Mouse (Mus musculus) mesoderm, embryonic 11.5 days (tissue): ENCODE measurements at regions not wholly inside any gene's neighbourhood (a gene's known extent, or its start where the extent isn't known, plus 50 kb on each side); places are given as distances from the start of the nearest gene placed in this dataset.

Experiments used
- DNase-seq: peaks from one replicate; pipeline ENCODE4 v3.0.0-alpha.2; 2012; ENCODE audit warnings: low read depth, low spot score

- no peak for DNase-seq
Observed at GRCm38 (mm10) chr4:9218380-9218779, 979.5 kb upstream of the Car8 start.

GRCm38 (mm10) chr4:9208606-9209005 lies 969.8 kb upstream of the Car8 start:
- DNase-seq = no peak

GRCm38 (mm10) chr4:9200012-9200411 lies 961.2 kb upstream of the Car8 start:
- no peak for DNase-seq

GRCm38 (mm10) chr4:9196435-9196834 lies 957.6 kb upstream of the Car8 start:
- DNase-seq = no peak

GRCm38 (mm10) chr4:9193121-9193520 lies 954.3 kb upstream of the Car8 start:
- no peak for DNase-seq

- DNase-seq = no peak
Observed at GRCm38 (mm10) chr4:9185156-9185875, 946.5 kb upstream of the Car8 start.

- peak; percentile 64 for DNase-seq
Observed at GRCm38 (mm10) chr4:9184451-9185121, 945.7 kb upstream of the Car8 start.

GRCm38 (mm10) chr4:9174365-9174764 lies 935.5 kb upstream of the Car8 start:
- DNase-seq = no peak

GRCm38 (mm10) chr4:9162374-9162773 lies 923.5 kb upstream of the Car8 start:
- DNase-seq = no peak

- peak; percentile 60 for DNase-seq
Observed at GRCm38 (mm10) chr4:9161814-9162133, 922.9 kb upstream of the Car8 start.

- no peak for DNase-seq
Observed at GRCm38 (mm10) chr4:9161068-9161813, 922.4 kb upstream of the Car8 start.

GRCm38 (mm10) chr4:9147732-9148131 lies 908.9 kb upstream of the Car8 start:
- peak; percentile 73 for DNase-seq

- no peak for DNase-seq
Observed at GRCm38 (mm10) chr4:9144226-9145215, 905.7 kb upstream of the Car8 start.

- no peak for DNase-seq
Observed at GRCm38 (mm10) chr4:9143087-9143486, 904.2 kb upstream of the Car8 start.

- no peak for DNase-seq
Observed at GRCm38 (mm10) chr4:9141946-9142683, 903.3 kb upstream of the Car8 start.

GRCm38 (mm10) chr4:9140691-9141090 lies 901.9 kb upstream of the Car8 start:
- no peak for DNase-seq

- DNase-seq = no peak
Observed at GRCm38 (mm10) chr4:9136657-9137056, 897.8 kb upstream of the Car8 start.

GRCm38 (mm10) chr4:9136188-9136569 lies 897.3 kb upstream of the Car8 start:
- DNase-seq = peak; percentile 43

GRCm38 (mm10) chr4:9135481-9136187 lies 896.8 kb upstream of the Car8 start:
- DNase-seq = peak; percentile 95

GRCm38 (mm10) chr4:9133695-9134094 lies 894.9 kb upstream of the Car8 start:
- DNase-seq = no peak
